Mouse (Mus musculus) retina, embryonic 14.5 days (tissue): Measurements from ENCODE around the gene Ank2.
A peak's percentile ranks its signal among the peaks of the same experiment; 100 is the strongest.
"Not testable (repeated sequence)": the region's sequence is repeated elsewhere in the genome, so short reads cannot be mapped to it uniquely, and the experiment has no call there.

Experiments
- DNase-seq: peaks from one replicate; pipeline ENCODE4 v3.0.0-alpha.2; 2015; ENCODE audit warnings: low spot score

Gene Ank2

DNA sequence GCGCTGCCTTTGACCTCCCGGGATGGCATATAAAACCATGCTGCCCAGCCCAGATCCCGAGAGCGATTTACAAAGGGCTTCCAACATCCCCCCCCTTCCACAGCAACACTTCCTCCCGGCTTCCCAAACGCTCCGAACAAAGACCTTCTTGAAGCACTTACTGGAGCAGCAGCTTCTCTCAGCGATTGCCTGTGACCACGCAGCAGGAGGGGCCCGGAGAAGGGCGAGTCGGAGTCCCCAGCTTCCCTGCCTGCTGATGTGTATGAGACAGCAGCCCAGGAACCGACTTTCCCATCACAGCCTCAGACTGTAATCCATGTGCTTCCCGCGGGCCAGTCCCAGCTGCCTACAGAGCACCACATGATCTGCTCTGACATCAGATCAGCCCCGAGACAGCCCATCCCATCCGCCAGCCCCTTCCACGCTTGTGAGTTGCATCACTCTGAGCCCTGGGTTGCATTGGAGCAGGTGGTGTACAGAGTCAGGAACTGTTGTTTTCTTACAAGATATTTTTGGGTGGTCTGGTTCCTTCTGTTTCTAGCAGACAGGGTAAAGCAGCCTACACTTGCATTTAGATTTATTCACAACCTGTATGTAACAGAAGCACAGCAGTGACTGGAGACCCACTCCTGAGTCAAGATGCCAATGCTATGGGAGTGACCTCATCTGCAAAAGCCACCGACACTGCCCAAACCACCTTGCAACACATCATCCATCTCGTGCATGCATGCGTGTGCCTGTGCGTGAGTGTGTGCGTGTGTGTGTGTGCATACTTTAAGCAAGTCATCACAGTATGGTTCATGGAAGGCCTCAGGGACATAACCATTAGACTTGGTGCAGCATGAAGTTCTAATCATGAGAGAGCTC is 90.2 kb downstream of the Ank2 start:
- DNase-seq: peak; percentile 93

DNA sequence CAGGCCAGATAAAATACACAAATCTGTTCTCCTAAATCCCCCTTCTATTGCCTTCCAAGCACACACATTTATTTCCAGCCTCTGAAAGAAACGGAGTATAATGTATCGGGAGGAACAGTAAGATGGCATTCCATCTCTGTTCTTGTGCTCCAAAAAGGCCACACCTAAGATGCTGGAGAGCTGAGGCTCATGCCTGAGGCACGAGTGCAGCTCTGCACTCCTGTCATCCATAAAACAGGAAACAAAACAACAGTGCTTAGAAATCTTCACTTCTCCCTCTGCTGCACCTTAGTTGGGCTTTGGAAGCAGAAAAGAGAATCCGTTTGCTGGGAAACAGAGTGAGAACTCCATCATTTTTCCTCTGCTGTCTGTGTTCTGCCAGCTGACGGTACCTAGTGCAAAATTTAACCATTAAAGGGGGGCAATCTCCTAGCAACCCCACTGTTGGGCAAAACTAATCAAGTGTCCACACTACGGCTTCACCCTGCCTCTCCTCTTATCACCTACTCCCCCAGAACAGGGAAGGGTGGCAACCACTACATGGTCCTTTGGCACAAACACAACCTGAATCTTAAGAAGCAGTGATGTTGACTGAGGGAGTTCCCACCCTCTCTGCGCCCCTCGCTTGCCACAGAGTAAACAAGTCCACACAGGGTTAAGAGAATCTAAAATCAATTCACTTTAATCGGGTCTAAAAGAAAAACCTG is 91.1 kb downstream of the Ank2 start:
- peak; percentile 37 for DNase-seq

DNA sequence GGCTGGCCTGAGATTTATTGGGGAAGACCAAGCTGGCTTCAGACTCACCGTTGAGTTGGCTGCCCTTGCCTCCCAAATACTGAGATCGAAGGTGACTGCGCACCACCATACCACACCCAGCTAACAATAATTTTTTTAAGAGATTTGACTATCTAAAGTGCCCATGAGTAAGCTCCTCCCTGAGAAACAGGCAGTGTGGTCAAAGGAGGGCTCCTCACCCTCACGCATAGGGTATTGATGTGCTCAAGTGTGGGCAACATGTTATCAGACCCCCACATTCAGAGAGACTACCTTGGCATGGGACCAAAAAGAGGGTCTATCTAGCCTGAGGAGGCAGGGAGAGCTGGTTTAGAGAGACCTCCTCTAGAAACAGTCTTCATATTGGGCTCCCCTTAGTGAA is 92.3 kb downstream of the Ank2 start:
- DNase-seq: no peak

DNA sequence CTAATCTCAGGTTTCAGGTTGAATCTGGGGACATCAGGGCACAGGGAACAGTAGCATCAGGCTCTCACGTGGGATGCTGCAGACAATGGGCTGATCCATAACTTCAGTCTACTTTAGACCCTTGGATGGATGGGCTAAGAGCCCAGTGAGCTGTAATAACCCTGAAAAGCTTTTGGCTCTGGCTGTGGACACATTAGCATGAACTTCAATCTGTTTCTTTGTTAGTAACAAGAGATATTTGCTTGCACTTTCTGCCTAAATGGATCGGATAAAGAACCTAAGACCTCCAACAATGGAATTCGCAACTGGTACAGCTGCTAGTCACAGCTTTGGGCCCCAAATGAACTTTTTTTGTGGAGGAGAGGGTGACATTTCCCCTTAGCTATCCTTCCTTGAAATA is 94.8 kb downstream of the Ank2 start:
- DNase-seq: peak; percentile 49

DNA sequence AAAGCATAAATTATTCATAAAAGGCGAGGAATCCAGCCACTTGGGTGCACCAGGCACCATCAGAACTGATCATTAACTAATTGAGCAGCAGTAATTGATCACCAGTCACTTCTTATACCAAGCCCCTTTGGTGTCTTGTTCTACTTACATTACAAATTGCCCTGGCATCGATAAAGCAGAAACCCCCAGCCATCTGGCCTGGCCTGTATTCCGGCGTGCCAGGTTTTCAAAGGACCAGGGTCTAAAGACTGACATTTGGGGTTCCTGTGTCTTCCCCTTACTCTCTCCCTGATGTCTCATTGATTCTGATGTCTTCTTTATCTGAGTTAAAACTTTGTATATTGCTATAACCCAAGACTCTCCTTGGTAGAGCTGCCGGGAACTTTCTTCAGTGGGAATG is 98.2 kb downstream of the Ank2 start:
- no peak for DNase-seq

DNA sequence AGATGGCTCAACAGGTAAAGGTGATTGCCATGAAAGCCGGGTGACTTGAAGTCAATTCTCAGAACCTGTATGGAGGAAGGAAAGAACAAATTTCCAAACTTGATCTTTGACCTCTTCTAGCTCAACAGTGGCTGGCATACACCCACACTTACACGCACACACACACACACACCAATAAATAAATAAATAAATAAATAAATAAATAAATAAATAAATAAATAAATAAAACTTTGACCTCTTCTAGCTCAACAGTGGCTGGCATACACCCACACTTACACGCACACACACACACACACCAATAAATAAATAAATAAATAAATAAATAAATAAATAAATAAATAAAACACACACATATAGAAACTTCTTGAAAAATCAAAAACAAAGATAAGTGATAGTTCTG is 98.7 kb downstream of the Ank2 start:
- not testable (repeated sequence) for DNase-seq

DNA sequence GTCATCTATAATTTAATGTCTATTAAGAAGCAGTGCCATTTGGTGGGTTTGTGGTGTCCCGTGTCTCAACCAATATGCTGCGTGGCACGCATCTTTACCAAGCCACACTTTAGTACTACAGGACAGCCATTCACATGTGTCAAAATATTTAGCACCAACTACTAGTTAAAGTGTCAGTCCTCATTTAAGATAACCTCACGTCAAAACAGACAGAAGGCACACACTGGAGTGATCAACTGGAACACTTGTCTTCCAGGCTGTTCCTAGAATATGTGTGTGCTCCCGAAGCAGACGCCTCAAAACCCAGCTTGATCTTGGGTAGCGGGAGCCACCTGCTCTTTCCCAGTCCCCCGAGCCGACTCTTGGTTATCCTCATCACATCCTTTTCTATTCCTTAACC is 101.4 kb downstream of the Ank2 start:
- no peak for DNase-seq

DNA sequence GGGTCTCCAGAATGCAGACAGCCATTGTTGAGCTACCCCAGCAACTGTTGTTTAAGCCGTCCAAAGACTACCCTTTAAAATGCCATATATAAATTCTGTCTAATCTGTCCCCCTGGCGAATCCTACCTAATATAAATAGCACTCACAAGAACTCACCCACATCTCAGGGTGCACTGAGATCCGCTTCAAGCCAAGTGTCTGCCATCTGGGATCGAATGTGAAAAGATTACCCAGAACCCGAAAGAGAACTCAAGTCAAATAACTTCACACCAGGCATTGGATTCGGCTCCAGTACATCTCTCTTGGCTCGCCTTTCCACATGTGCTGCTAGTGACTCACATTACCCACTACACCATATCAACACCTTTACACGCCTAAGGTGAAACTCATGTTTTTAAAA is 103.9 kb downstream of the Ank2 start:
- DNase-seq: no peak

DNA sequence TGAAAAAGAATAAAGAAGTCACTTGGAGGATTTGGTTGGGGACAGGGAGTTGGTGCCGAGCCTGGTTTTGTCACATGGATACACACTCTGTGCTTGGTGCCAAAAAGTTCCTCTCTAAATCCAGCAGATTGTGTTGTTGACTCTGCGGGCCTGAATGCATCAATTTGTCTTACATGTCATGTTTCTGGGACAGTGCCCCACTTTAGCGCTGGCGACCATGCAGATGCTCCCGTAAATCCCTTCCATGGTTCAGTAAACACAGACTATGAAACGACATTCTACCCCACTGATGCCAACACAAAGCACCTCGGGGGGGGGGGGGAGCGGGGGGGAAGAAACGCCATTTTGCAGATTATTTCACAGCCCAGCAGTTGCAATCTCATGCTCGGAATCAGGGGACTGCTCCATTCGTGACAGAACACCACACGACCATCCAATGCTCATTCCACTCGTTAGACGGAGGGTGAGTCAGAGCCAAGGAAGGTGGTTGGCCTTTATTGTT is 112.1 kb downstream of the Ank2 start:
- DNase-seq: peak; percentile 84

DNA sequence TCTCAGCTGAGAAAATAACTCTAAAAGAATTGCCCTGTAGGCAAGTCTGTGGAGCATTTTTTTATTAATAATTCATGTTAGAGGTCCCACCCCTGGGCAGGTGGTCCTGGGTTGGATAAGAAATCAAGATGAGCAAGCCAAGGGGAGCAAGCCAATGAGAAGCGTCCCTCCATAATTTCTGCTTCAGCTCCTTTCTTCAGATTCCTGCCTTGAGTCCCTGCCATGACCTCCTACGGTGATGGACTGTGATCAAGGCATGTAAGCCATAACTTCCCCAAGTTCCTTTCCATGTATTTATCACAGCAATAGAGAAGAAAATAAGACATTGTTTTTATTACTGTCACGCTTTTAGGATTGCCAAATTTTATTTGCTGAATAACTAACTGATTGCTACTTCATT is 115.9 kb downstream of the Ank2 start:
- DNase-seq: no peak

DNA sequence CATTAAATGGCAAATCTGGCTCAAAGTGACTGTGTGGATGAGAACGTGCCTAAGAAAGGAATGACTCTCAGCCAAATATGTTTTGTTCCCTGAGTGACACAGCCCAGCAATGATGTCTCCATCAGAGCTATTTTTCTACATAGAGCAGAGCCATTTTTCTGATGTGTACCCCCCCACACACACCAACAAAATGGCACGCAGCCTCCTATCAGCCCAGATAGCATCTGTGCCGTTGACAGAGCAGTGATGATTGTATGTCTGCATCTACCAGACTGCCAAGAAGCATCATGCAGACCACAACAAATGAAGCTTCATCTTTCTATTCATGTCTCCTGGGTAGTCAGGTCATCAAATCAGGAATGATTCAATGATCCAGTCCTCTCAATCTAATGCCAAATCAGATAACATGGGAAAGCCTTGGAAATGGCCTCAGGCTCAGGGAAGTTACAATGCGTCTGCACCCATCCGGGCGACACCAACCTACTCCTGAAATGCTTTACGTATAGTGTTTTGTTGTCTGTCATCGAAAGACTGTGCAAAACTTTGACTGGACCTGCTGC is 122.2 kb downstream of the Ank2 start:
- DNase-seq: peak; percentile 30

DNA sequence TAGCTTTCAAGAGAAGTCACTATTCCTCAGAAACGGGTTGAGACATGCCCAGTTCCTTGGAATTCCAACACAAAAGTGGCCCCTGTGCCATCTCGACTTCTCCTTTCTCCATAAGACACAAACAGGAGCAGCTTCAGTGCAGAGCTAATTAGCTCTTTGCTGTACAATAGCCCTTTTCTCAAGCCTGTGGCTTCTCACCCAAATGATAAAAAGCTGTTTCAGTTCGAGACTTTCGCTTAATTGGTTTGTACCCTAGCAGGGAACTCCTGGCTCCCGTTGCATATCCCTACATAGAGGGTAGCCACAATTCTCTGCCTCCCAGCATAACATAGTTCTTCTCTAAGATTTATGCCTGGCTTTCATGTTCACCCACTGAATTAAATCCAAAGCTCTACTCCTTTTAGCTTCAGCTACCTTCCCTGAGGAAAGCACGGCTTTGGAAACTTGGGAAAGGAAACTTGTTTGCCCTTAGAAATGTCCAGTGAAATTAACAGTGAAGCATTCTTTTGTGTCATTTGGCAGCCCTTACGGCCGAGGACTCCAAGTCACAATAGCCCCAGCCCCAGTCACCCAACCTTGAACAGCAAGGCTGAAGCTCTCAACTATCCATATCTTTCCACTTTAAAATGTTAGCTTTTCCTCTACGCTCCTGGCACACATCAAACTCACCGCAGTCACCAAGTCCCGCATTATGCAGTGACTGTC is 123.0 kb downstream of the Ank2 start:
- DNase-seq: peak; percentile 62

DNA sequence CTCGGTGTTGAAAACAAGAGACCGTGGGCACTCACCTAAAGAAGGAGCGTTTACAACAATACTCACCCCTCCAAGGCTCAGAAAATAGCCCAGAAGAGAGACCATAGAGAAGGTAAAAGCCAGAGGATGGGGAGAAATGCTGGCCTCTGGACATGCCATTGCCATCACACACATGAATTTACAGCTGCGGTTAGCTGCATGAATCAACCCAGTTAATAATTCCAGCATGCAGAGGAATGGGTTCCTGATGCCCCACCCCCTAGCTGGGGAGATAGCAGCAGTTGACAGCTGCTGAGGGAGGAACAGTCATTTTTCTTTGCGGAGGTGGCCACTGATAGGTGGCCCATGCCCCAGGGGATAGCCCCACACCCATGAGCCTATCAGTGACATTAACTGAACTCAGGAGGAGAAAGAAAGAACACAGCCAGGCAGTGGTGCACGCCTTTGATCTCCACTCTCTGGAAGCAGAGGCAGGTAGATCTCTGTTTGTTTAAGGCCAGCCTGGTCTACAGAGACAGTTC is 124.9 kb downstream of the Ank2 start:
- DNase-seq: no peak

DNA sequence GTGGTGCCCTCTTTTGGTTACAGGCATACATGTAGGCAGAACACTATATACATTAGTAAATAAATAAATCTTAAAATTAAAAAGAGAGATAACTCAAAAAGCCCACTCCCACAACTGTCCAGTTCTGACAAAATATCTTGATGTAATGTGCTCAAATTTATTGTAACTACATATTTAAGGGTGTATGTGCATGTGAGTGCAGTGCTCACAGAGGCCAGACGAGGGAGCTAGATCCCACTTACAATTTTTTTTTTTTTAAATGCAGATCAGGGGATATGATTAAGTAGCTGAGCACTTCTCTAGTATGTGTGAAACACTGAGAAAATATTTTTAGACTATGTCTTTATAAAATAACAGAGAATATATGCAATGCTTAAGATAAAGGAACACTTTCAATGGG is 127.4 kb downstream of the Ank2 start:
- no peak for DNase-seq

DNA sequence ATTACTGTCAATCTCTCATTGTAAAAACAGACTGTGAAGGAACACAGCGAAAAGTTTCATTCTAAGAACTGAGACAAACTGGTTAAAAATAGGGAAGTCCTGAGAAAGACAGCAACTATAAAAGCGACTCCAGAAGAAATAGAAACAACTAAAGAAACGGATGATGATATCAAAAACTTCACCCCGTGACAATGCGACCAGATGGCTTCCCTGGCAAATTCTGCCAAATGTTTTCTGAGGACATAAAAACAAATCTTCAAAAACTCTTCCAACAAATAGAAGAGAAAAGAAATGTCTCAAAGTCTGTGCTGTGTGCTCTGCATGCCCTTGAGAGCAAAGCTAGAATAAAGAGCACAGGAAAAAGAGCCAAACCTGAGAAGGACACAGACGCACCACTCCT is 129.6 kb downstream of the Ank2 start:
- DNase-seq: no peak

DNA sequence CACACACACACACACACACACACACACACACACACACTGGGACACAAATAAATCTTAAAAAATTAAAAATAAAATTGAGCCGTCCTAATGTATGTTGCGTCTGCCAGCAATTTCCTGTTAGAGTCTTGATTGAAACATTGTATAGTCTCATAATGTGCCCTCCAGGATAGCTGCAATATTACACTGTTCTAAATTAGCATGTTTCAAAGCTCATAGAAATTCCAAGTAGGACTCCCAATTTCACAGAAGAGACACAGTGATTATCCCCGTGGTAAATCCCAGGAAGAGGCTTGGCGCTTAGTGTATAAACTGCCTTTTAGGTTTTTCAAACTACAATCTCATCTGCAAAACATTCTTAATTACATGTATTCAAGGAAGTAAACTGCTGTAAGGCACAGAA is 131.7 kb downstream of the Ank2 start:
- DNase-seq: no peak

DNA sequence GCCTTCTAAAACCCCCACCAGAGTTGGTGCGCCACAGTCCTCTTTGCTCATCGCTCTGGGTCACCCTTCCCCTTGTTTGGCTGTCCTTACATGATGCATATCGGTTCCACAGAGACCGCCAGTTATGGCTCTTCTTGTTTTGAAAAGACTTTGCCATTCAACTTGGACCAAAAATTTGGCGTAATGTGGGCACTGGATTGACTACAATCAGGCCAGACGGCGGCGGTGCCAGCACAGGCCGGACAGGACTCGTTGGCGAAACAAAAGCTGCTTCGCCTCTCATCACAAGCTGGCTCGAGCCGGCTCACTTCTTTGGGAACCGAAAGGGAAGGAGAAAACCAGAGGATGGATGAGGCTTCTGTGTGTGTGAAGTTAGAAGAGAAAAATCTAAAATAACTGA is 135.6 kb downstream of the Ank2 start:
- no peak for DNase-seq

DNA sequence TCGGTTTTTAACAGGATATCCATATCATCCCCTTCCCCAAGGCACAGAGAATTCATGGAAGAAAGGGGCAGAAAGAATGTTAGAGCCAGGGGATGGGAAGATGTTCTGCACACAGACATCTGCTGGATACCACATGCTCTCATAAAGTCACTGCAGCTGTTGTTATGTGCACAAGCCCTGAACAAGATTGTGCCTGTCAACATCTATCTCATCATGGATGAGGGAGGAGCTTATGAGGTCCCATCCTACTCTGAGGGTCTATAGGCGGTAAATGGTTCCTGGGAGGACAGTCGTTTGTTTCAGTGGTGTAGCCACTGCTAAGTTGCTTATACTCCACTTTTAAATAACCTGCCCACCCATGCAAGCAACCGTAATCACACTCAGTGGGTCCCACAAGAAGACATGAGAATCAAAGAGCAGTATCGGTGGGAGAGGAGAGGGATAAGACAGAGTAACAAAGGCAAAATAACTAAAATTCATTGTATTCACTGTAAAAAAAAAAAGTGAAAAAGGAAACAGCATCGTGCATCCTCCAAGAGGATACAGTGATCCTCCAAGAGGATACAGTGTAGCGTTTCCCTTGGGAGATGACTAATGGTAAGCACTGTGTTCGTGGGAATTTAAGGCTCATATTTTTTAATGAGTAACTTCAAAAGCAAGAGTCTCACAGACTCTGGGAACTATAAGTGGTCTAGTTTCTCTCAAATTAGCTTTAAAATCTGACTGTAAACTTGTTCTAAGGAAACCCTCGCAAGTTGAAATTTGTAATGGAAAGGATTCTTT is 136.3 kb downstream of the Ank2 start:
- peak; percentile 73 for DNase-seq

DNA sequence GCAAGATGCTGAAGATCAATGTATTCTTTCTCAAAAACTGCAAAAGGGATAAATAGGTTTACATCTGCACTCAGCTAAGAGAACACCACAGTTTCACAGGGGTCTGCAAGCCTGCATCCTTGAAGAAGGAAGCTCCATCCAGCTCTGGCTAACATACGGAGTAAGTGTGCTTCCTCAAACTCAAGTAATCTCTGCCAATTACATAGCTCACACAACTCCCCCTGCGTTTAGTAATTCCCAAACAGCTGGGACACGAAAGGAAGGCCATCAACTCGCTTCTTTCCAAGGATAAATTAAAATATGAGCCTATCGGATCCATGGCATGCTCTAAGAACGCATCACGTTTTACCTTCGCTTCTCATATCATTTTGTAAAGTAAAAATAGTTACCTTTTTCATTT is 137.3 kb downstream of the Ank2 start:
- no peak for DNase-seq

DNA sequence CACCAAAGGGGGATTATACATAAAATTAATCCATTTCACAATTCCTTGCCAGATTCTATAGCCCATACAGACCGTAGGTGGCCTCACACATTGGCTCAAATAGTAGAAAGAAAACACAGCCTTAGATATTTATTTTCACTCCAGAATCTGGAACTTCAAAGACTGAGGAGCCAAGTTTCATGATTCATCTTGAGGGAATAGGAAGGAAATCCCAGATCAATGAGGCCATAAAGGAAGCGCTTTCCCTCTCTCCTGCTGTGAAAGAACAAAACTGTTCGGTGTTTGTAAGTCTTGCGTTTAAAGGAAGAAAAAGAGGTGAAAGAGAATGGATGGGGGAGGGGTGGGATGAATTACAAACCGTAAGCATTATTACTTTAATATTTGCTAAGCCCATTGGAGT is 137.8 kb downstream of the Ank2 start:
- no peak for DNase-seq

DNA sequence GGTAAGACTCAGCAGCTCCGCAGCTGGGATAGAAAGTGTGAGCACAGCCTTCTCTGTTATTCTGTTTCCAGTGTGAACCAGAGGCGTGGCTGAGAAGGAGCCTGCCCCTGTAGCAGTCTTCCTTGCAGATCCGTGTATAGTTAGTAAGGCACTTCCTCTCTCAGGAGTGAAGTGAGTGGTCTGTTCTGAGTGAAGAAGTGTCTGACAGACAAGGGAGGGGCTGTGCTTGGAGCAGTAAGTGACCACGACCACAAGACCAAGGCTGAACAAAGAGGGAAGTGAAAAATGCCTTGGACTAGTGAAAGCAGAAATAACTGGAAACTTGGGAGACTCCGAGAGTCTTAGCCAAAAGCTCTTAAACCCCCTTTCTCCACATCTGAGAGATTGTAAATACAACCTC is 143.9 kb downstream of the Ank2 start:
- no peak for DNase-seq
